Mouse (Mus musculus): ENCODE results near the gene Ptpn21. TPM values are rescaled to one million over a fixed set of nuclear protein-coding genes. Genes with fewer than 3 reads are reported as not detected.

The Ptpn21 gene
- polyA plus RNA-seq (2015; fragmentation: Nextera tagmentation; extraction: Ambion mirVana) = 4.7 and 5.0 TPM in 2 replicates

DNA sequence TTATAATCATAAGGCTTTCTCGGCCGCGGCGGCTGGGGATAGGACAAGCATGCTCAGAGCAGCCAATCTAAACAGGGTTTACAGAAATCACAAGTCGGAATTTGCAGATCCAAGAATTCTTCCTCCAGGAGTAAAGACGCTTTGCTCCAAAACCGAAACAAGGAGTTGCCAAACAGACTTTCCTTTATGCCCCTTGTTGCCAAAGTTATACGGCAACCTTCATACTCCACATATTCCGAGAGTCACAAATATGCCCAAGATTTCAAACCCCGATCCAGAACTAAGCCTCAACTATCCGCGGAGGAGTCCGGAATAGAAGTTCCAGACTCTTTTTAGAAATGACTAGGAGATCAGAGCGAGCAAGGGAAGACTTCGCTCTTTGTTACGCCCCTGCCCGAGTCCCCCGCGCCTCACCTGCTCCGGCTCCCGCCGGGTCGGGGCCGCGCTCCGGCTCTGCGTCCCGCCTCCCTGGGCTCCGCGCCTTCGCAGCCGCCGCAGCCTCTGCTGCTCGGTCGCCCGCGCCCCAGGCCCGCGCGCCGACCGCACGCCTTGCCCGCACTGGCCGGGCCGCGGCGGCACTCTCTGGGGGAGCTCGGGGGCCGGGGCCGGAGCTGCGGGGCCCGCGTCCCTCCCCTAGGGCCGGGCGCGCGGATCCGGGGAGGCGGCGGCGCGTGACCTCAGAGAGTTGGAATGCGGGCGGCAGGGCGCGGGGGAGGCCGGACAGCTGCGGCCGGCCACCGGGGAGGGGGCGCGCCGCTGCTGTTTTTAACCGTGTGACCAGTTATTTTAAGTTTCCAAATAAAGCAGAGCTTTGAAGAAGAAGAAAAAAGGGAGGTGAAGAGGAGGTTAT is at the start of gene Ptpn21:
Gene Ptpn21, minus strand, starts transcription at position 455 of the 850 bp plus-strand sequence.
- H3K36me3 ChIP-seq (replicated peaks) = no peaks in the 10 kb centered on the region
- peak within 1 kb of the TSS; percentile 67 for H3K4me3 ChIP-seq
- H3K27me3 ChIP-seq (replicated peaks) = 0 out of 2 replicates have a peak, but pooled peaks cover 6% of the 10 kb centered on the region
- H3K4me2 ChIP-seq = peak within 1 kb of the TSS; percentile 99
- H3K9ac ChIP-seq = peak within 1 kb of the TSS; percentile 56
- no peaks in the 10 kb centered on the region for H3K9me3 ChIP-seq
- peaks cover 37% of the 10 kb centered on the region for H3K4me1 ChIP-seq
- under 1% methylated on average over 75 of the region's 75 CpGs for WGBS
- ATAC-seq (replicated peaks) = peak; percentile 35
- H3K27ac ChIP-seq = peak within 1 kb of the TSS; percentile 36; the same call in 1 of the 2 replicates

DNA sequence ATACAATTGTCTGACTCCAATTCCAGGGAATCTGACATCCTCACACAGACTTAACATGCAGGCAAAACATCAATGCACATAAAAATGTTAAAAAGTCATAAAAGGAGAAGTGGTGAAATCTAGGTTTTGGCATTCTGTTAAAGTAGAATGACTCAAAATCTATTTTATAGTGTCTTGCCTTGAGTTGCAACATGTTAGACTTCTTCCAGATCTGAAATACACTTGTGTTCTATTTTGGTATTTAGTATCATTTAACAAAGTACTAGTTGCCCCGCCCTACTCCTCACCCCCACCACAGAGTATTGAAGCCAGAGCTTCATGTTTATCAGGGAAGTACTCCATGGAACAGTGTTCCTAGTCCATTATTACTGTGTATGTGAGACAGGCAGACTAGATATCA is 47.0 kb upstream of the Ptpn21 start:
- Histone ChIP-seq H3K36me3 (replicated peaks) (peaks cover 43% of the 10 kb centered on the region), H3K27ac (no peak overlapping the region), H3K9ac (no peak overlapping the region), H3K27me3 (replicated peaks) (no peaks in the 10 kb centered on the region), H3K4me2 (no peak overlapping the region), H3K4me1 (no peaks in the 10 kb centered on the region), H3K4me3 (no peak overlapping the region), H3K9me3 (no peaks in the 10 kb centered on the region)
- ATAC-seq (replicated peaks) = no peak
- WGBS = 93% methylated on average over 1 of the region's 1 CpGs

- ATAC-seq (replicated peaks) = no peak; the same call in 1 of the 2 replicates
- Histone ChIP-seq H3K4me1 (no peaks in the 10 kb centered on the region), H3K36me3 (replicated peaks) (peaks cover 46% of the 10 kb centered on the region), H3K4me3 (no peak overlapping the region), H3K9ac (no peak overlapping the region), H3K9me3 (no peaks in the 10 kb centered on the region), H3K27me3 (replicated peaks) (no peaks in the 10 kb centered on the region), H3K4me2 (no peak overlapping the region), H3K27ac (no peak overlapping the region)
- WGBS = 82% methylated on average over 4 of the region's 4 CpGs
Measured at GRCm38 (mm10) chr12:98779148-98779547, 41.9 kb upstream of the Ptpn21 start.

DNA sequence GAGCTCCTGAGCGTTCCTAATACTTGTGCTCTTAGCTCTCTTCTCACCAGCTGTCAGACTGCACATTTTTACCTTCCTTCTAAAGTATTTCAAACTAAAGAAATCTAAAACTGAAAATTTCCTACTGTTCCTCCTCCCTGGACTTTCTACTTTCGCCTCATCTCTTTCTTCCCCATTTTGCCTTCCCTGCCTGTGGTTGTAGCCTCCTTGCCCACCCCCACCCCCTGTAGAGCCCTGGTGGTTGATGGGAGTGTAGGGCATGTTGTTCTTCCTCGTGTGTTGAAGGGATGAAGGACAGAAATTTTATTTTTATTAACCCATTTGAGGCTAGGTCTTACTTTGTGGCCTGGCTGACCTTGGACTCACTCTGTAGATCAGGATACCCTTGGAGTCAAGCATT is 40.3 kb upstream of the Ptpn21 start:
- H3K9me3 ChIP-seq = no peaks in the 10 kb centered on the region
- H3K36me3 ChIP-seq (replicated peaks) = peaks cover 43% of the 10 kb centered on the region
- no peaks in the 10 kb centered on the region for H3K4me1 ChIP-seq
- H3K4me2 ChIP-seq = no peak overlapping the region
- 85% methylated on average over 3 of the region's 3 CpGs for WGBS
- H3K27ac ChIP-seq = no peak overlapping the region
- H3K4me3 ChIP-seq = no peak overlapping the region
- ATAC-seq (replicated peaks) = no peak
- H3K27me3 ChIP-seq (replicated peaks) = no peaks in the 10 kb centered on the region
- no peak overlapping the region for H3K9ac ChIP-seq

DNA sequence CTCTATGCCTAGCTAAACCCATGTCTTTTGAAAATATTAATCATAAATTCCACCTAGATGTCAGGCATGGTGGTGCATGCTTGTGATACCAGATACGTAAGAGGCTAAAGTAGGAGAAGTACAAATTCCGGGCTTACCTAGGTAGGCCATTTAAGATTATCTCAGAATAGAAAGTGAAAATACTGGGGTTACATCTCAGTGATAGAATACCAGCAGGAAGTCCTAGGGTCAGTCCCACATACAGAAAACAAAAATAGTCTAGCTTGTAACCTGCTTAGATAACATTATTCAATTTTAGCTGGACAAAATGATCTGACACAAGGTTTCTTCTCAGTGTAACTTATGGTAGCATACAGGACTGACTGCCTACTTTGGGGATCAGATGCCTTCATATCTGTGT is 29.0 kb upstream of the Ptpn21 start:
- Histone ChIP-seq H3K4me3 (no peak overlapping the region), H3K27ac (no peak overlapping the region), H3K9ac (no peak overlapping the region), H3K36me3 (replicated peaks) (peaks cover 56% of the 10 kb centered on the region; the same call in 1 of the 2 replicates), H3K4me1 (no peaks in the 10 kb centered on the region), H3K9me3 (no peaks in the 10 kb centered on the region), H3K4me2 (no peak overlapping the region), H3K27me3 (replicated peaks) (no peaks in the 10 kb centered on the region)
- WGBS = 93% methylated on average over 2 of the region's 2 CpGs
- ATAC-seq (replicated peaks) = no peak

DNA sequence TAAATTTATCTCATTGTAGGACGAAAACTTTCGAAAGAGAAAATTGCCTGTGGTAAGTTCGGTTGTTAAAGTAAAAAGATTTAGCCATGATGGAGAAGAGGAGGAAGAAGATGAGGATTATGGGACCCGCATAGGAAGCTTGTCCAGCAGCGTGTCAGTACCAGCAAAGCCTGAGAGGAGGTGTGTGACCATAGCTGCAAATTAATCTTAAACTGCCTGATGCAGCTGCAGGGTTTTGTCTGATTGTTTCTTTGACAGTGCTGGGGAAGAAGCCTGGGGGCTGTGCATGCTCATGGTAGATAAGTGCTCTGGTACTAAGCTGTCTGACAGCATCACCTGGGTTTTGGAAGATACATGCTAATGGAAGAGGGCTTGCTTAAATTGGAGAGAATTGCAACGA is 22.5 kb upstream of the Ptpn21 start:
- no peak for ATAC-seq (replicated peaks)
- Histone ChIP-seq H3K9ac (no peak overlapping the region), H3K27ac (no peak overlapping the region), H3K4me3 (no peak overlapping the region), H3K36me3 (replicated peaks) (peaks cover 50% of the 10 kb centered on the region), H3K4me2 (no peak overlapping the region), H3K4me1 (no peaks in the 10 kb centered on the region), H3K9me3 (no peaks in the 10 kb centered on the region), H3K27me3 (replicated peaks) (no peaks in the 10 kb centered on the region)
- 90% methylated on average over 6 of the region's 6 CpGs for WGBS

- no peak for ATAC-seq (replicated peaks)
- H3K9me3 ChIP-seq = no peaks in the 10 kb centered on the region
- no peak overlapping the region for H3K4me2 ChIP-seq
- peaks cover 40% of the 10 kb centered on the region for H3K36me3 ChIP-seq (replicated peaks)
- no peak overlapping the region for H3K4me3 ChIP-seq
- H3K4me1 ChIP-seq = no peaks in the 10 kb centered on the region
- no peaks in the 10 kb centered on the region for H3K27me3 ChIP-seq (replicated peaks)
- 86% methylated on average over 6 of the region's 6 CpGs for WGBS
- no peak overlapping the region for H3K27ac ChIP-seq
- H3K9ac ChIP-seq = no peak overlapping the region
Measured at GRCm38 (mm10) chr12:98757636-98758035, 20.4 kb upstream of the Ptpn21 start.

GRCm38 (mm10) chr12:98747380-98747753 is 10.2 kb upstream of the Ptpn21 start:
- Histone ChIP-seq H3K27ac (peak overlapping the region; percentile 96), H3K4me2 (peak overlapping the region; percentile 72), H3K9me3 (no peaks in the 10 kb centered on the region), H3K4me1 (peaks cover 32% of the 10 kb centered on the region), H3K36me3 (replicated peaks) (no peaks in the 10 kb centered on the region), H3K4me3 (peak overlapping the region; percentile 91), H3K9ac (peak overlapping the region; percentile 94), H3K27me3 (replicated peaks) (no peaks in the 10 kb centered on the region)
- WGBS = 2% methylated on average over 14 of the region's 14 CpGs
- peak; percentile 66 for ATAC-seq (replicated peaks)

- peak within 1 kb of the TSS; percentile 96 for H3K27ac ChIP-seq
- no peaks in the 10 kb centered on the region for H3K27me3 ChIP-seq (replicated peaks)
- H3K9me3 ChIP-seq = no peaks in the 10 kb centered on the region
- under 1% methylated on average over 68 of the region's 87 CpGs for WGBS
- no peaks in the 10 kb centered on the region for H3K36me3 ChIP-seq (replicated peaks)
- peak within 1 kb of the TSS; percentile 91 for H3K4me3 ChIP-seq
- H3K9ac ChIP-seq = peak within 1 kb of the TSS; percentile 94
- H3K4me1 ChIP-seq = peaks cover 32% of the 10 kb centered on the region
- peak; percentile 94 for ATAC-seq (replicated peaks)
- H3K4me2 ChIP-seq = peak within 1 kb of the TSS; percentile 72
Measured at GRCm38 (mm10) chr12:98746746-98747379, 9.7 kb upstream of the Ptpn21 start, which contains the start of gene Zc3h14. Gene Zc3h14 (plus strand): TSS chr12:98746964.

- 15% methylated on average over 2 of the region's 2 CpGs for WGBS
- peak; percentile 12; the same call in 1 of the 2 replicates for ATAC-seq (replicated peaks)
- Histone ChIP-seq H3K36me3 (replicated peaks) (no peaks in the 10 kb centered on the region), H3K4me1 (peaks cover 32% of the 10 kb centered on the region), H3K4me3 (no peak overlapping the region), H3K9ac (no peak overlapping the region), H3K4me2 (no peak overlapping the region), H3K9me3 (no peaks in the 10 kb centered on the region), H3K27ac (no peak overlapping the region), H3K27me3 (replicated peaks) (no peaks in the 10 kb centered on the region)
Measured at GRCm38 (mm10) chr12:98746131-98746530, 8.9 kb upstream of the Ptpn21 start.

DNA sequence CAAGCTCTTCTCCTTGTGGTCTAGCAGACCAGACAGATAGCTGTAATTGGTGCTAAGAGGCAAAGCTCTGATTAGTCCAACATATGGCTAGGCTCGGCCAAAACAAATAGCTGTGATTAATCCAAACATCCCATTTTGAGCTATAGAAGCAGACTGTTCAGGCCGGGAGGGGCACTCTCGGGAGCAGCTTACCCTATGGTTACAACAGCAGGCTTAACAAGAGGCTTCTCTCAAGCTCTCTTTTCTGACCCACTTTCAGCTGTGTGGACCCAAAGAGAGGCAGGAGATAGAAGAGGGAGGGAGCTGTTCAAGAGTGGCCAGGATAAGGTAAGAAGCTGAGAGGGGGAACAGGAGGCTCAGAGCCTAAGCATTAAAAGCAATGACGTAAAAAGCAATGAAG is 8.4 kb upstream of the Ptpn21 start:
- WGBS = 70% methylated on average over 4 of the region's 4 CpGs
- H3K9me3 ChIP-seq = no peaks in the 10 kb centered on the region
- peaks cover 30% of the 10 kb centered on the region for H3K4me1 ChIP-seq
- H3K9ac ChIP-seq = no peak overlapping the region
- H3K27ac ChIP-seq = no peak overlapping the region
- no peak overlapping the region for H3K4me3 ChIP-seq
- ATAC-seq (replicated peaks) = no peak
- no peaks in the 10 kb centered on the region for H3K36me3 ChIP-seq (replicated peaks)
- no peak overlapping the region for H3K4me2 ChIP-seq
- H3K27me3 ChIP-seq (replicated peaks) = no peaks in the 10 kb centered on the region

DNA sequence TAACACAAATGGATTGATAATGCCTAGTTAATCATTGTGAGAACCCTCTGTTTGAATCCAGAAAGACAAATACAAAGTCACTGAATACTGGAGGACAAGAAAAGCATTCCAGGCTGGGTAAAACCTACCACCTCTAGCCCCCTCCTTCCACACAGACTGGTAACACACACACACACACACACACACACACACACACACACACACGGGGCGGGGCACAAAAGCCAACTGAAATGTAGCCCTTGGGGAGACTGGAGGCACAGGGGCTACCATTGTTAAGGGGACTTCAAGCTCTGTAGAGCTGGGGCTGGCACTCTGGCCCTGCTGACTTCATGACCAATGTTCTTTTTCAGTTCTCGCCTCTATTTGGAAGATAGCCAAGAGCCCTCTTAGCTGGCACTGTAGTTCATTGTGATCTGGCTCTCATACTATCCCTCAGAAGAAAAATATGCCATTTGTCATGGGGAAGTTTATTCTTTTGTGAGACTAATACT is 3.9 kb upstream of the Ptpn21 start:
- H3K4me3 ChIP-seq = no peak overlapping the region
- H3K27ac ChIP-seq = no peak overlapping the region
- WGBS = 41% methylated on average over 3 of the region's 3 CpGs
- H3K36me3 ChIP-seq (replicated peaks) = no peaks in the 10 kb centered on the region
- H3K9me3 ChIP-seq = no peaks in the 10 kb centered on the region
- peaks cover 15% of the 10 kb centered on the region for H3K4me1 ChIP-seq
- H3K27me3 ChIP-seq (replicated peaks) = 0 out of 2 replicates have a peak, but pooled peaks cover 6% of the 10 kb centered on the region
- no peak overlapping the region for H3K4me2 ChIP-seq
- no peak overlapping the region for H3K9ac ChIP-seq
- peak; percentile 64 for ATAC-seq (replicated peaks)
